Mouse (Mus musculus) E14TG2a.4 (cell line): ENCODE results near the gene Plpp6.

Source experiments
- CTCF ChIP-seq: conservative IDR thresholded peaks from 2 replicates; pipeline ENCODE4 v1.5.1; 2014; ENCODE audit warnings: low read length
- NANOG ChIP-seq: IDR thresholded peaks from 2 replicates; pipeline ENCODE4 v1.6.1; 2014; ENCODE audit warnings: borderline replicate concordance, low read length, mixed read lengths

GRCm38 (mm10) chr19:28946782-28947181 is 17.0 kb upstream of the Plpp6 start:
- TF ChIP-seq NANOG, result no peak
- no peak for TF ChIP-seq CTCF
